Mouse (Mus musculus): Measurements from ENCODE around the gene Ptprz1. TPM values are rescaled to one million over a fixed set of nuclear protein-coding genes. Genes with fewer than 3 reads are reported as not detected.

Ptprz1 gene
- polyA plus RNA-seq, 1 experiment from 2014 or later, result 7.1 TPM

GRCm38 (mm10) chr6:22909257-22909907 lies 34.1 kb downstream of the Ptprz1 start:
- H3K9ac ChIP-seq (ENCODE audit: low read length), result no peak overlapping the region
- WGBS, result 37% methylated on average over 6 of the region's 6 CpGs
- no peak overlapping the region for H3K4me2 ChIP-seq (ENCODE audit: low read depth, low read length)
- H3K4me1 ChIP-seq (ENCODE audit: control insufficient read depth, insufficient read depth, low read length), result no peaks in the 10 kb centered on the region
- H3K36me3 ChIP-seq (ENCODE audit: control insufficient read depth, insufficient read depth, low read length), result no peaks in the 10 kb centered on the region
- no peak overlapping the region for H3K4me3 ChIP-seq (replicated peaks; ENCODE audit: low read length)
- no peaks in the 10 kb centered on the region for H3K9me3 ChIP-seq (replicated peaks; ENCODE audit: control insufficient read depth, low read length)
- H3K27ac ChIP-seq (ENCODE audit: low read length), result no peak overlapping the region
- no peak for ATAC-seq (ENCODE audit: insufficient read depth, low FRiP score)
- H3K27me3 ChIP-seq (ENCODE audit: control insufficient read depth, insufficient read depth, low read length), result no peaks in the 10 kb centered on the region

GRCm38 (mm10) chr6:22909908-22910260 lies 34.6 kb downstream of the Ptprz1 start:
- WGBS, result 52% methylated on average over 4 of the region's 4 CpGs
- H3K9ac ChIP-seq (ENCODE audit: low read length), result no peak overlapping the region
- H3K27me3 ChIP-seq (ENCODE audit: control insufficient read depth, insufficient read depth, low read length), result no peaks in the 10 kb centered on the region
- no peaks in the 10 kb centered on the region for H3K4me1 ChIP-seq (ENCODE audit: control insufficient read depth, insufficient read depth, low read length)
- no peak overlapping the region for H3K27ac ChIP-seq (ENCODE audit: low read length)
- H3K4me2 ChIP-seq (ENCODE audit: low read depth, low read length), result no peak overlapping the region
- no peaks in the 10 kb centered on the region for H3K36me3 ChIP-seq (ENCODE audit: control insufficient read depth, insufficient read depth, low read length)
- no peak overlapping the region for H3K4me3 ChIP-seq (replicated peaks; ENCODE audit: low read length)
- ATAC-seq (ENCODE audit: insufficient read depth, low FRiP score), result no peak
- H3K9me3 ChIP-seq (replicated peaks; ENCODE audit: control insufficient read depth, low read length), result no peaks in the 10 kb centered on the region

- Histone ChIP-seq H3K27ac (ENCODE audit: low read length) (no peak overlapping the region), H3K27me3 (ENCODE audit: control insufficient read depth, insufficient read depth, low read length) (no peaks in the 10 kb centered on the region), H3K4me1 (ENCODE audit: control insufficient read depth, insufficient read depth, low read length) (no peaks in the 10 kb centered on the region), H3K4me3 (replicated peaks; ENCODE audit: low read length) (no peak overlapping the region), H3K36me3 (ENCODE audit: control insufficient read depth, insufficient read depth, low read length) (no peaks in the 10 kb centered on the region), H3K4me2 (ENCODE audit: low read depth, low read length) (no peak overlapping the region), H3K9me3 (replicated peaks; ENCODE audit: control insufficient read depth, low read length) (no peaks in the 10 kb centered on the region), H3K9ac (ENCODE audit: low read length) (no peak overlapping the region)
- no peak for ATAC-seq (ENCODE audit: insufficient read depth, low FRiP score)
- WGBS, result 17% methylated on average over 1 of the region's 1 CpGs
These were observed 47.6 kb downstream of the Ptprz1 start for GRCm38 (mm10) chr6:22922880-22923279.

GRCm38 (mm10) chr6:22932768-22933265 lies 57.5 kb downstream of the Ptprz1 start:
- Histone ChIP-seq H3K4me3 (replicated peaks; ENCODE audit: low read length) (no peak overlapping the region), H3K27ac (ENCODE audit: low read length) (no peak overlapping the region), H3K9ac (ENCODE audit: low read length) (no peak overlapping the region), H3K27me3 (ENCODE audit: control insufficient read depth, insufficient read depth, low read length) (no peaks in the 10 kb centered on the region), H3K4me1 (ENCODE audit: control insufficient read depth, insufficient read depth, low read length) (no peaks in the 10 kb centered on the region), H3K9me3 (replicated peaks; ENCODE audit: control insufficient read depth, low read length) (no peaks in the 10 kb centered on the region), H3K36me3 (ENCODE audit: control insufficient read depth, insufficient read depth, low read length) (no peaks in the 10 kb centered on the region), H3K4me2 (ENCODE audit: low read depth, low read length) (no peak overlapping the region)
- no peak for ATAC-seq (ENCODE audit: insufficient read depth, low FRiP score)
- WGBS, result 82% methylated on average over 2 of the region's 2 CpGs

- H3K9ac ChIP-seq (ENCODE audit: low read length), result no peak overlapping the region
- H3K4me1 ChIP-seq (ENCODE audit: control insufficient read depth, insufficient read depth, low read length), result no peaks in the 10 kb centered on the region
- no peaks in the 10 kb centered on the region for H3K27me3 ChIP-seq (ENCODE audit: control insufficient read depth, insufficient read depth, low read length)
- no peak overlapping the region for H3K27ac ChIP-seq (ENCODE audit: low read length)
- no peak for ATAC-seq (ENCODE audit: insufficient read depth, low FRiP score)
- H3K4me3 ChIP-seq (replicated peaks; ENCODE audit: low read length), result no peak overlapping the region
- 83% methylated on average over 4 of the region's 4 CpGs for WGBS
- H3K4me2 ChIP-seq (ENCODE audit: low read depth, low read length), result no peak overlapping the region
- H3K9me3 ChIP-seq (replicated peaks; ENCODE audit: control insufficient read depth, low read length), result no peaks in the 10 kb centered on the region
- H3K36me3 ChIP-seq (ENCODE audit: control insufficient read depth, insufficient read depth, low read length), result no peaks in the 10 kb centered on the region
These were observed 61.8 kb downstream of the Ptprz1 start for GRCm38 (mm10) chr6:22937126-22937525.

- ATAC-seq (ENCODE audit: insufficient read depth, low FRiP score), result no peak
- no peak overlapping the region for H3K4me2 ChIP-seq (ENCODE audit: low read depth, low read length)
- no peak overlapping the region for H3K9ac ChIP-seq (ENCODE audit: low read length)
- H3K27me3 ChIP-seq (ENCODE audit: control insufficient read depth, insufficient read depth, low read length), result no peaks in the 10 kb centered on the region
- H3K36me3 ChIP-seq (ENCODE audit: control insufficient read depth, insufficient read depth, low read length), result no peaks in the 10 kb centered on the region
- H3K4me3 ChIP-seq (replicated peaks; ENCODE audit: low read length), result no peak overlapping the region
- WGBS, result 70% methylated on average over 5 of the region's 5 CpGs
- H3K4me1 ChIP-seq (ENCODE audit: control insufficient read depth, insufficient read depth, low read length), result no peaks in the 10 kb centered on the region
- H3K27ac ChIP-seq (ENCODE audit: low read length), result no peak overlapping the region
- no peaks in the 10 kb centered on the region for H3K9me3 ChIP-seq (replicated peaks; ENCODE audit: control insufficient read depth, low read length)
These were observed 62.2 kb downstream of the Ptprz1 start for GRCm38 (mm10) chr6:22937526-22937925.

GRCm38 (mm10) chr6:22944191-22944590 lies 68.9 kb downstream of the Ptprz1 start:
- Histone ChIP-seq H3K9me3 (replicated peaks; ENCODE audit: control insufficient read depth, low read length) (no peaks in the 10 kb centered on the region), H3K27me3 (ENCODE audit: control insufficient read depth, insufficient read depth, low read length) (no peaks in the 10 kb centered on the region), H3K9ac (ENCODE audit: low read length) (no peak overlapping the region), H3K4me1 (ENCODE audit: control insufficient read depth, insufficient read depth, low read length) (no peaks in the 10 kb centered on the region), H3K27ac (ENCODE audit: low read length) (no peak overlapping the region), H3K4me3 (replicated peaks; ENCODE audit: low read length) (no peak overlapping the region), H3K36me3 (ENCODE audit: control insufficient read depth, insufficient read depth, low read length) (no peaks in the 10 kb centered on the region), H3K4me2 (ENCODE audit: low read depth, low read length) (no peak overlapping the region)
- ATAC-seq (ENCODE audit: insufficient read depth, low FRiP score), result no peak
- 85% methylated on average over 3 of the region's 3 CpGs for WGBS

GRCm38 (mm10) chr6:22963374-22963773 lies 88.1 kb downstream of the Ptprz1 start:
- H3K27ac ChIP-seq (ENCODE audit: low read length), result no peak overlapping the region
- WGBS, result 91% methylated on average over 3 of the region's 3 CpGs
- H3K9ac ChIP-seq (ENCODE audit: low read length), result no peak overlapping the region
- H3K27me3 ChIP-seq (ENCODE audit: control insufficient read depth, insufficient read depth, low read length), result no peaks in the 10 kb centered on the region
- no peak overlapping the region for H3K4me2 ChIP-seq (ENCODE audit: low read depth, low read length)
- no peaks in the 10 kb centered on the region for H3K9me3 ChIP-seq (replicated peaks; ENCODE audit: control insufficient read depth, low read length)
- no peak overlapping the region for H3K4me3 ChIP-seq (replicated peaks; ENCODE audit: low read length)
- ATAC-seq (ENCODE audit: insufficient read depth, low FRiP score), result no peak
- H3K36me3 ChIP-seq (ENCODE audit: control insufficient read depth, insufficient read depth, low read length), result no peaks in the 10 kb centered on the region
- no peaks in the 10 kb centered on the region for H3K4me1 ChIP-seq (ENCODE audit: control insufficient read depth, insufficient read depth, low read length)

- no peaks in the 10 kb centered on the region for H3K4me1 ChIP-seq (ENCODE audit: control insufficient read depth, insufficient read depth, low read length)
- no peaks in the 10 kb centered on the region for H3K9me3 ChIP-seq (replicated peaks; ENCODE audit: control insufficient read depth, low read length)
- no peak for ATAC-seq (ENCODE audit: insufficient read depth, low FRiP score)
- no peak overlapping the region for H3K9ac ChIP-seq (ENCODE audit: low read length)
- no peak overlapping the region for H3K27ac ChIP-seq (ENCODE audit: low read length)
- no peak overlapping the region for H3K4me3 ChIP-seq (replicated peaks; ENCODE audit: low read length)
- WGBS, result 55% methylated on average over 2 of the region's 2 CpGs
- H3K4me2 ChIP-seq (ENCODE audit: low read depth, low read length), result no peak overlapping the region
- H3K27me3 ChIP-seq (ENCODE audit: control insufficient read depth, insufficient read depth, low read length), result no peaks in the 10 kb centered on the region
- no peaks in the 10 kb centered on the region for H3K36me3 ChIP-seq (ENCODE audit: control insufficient read depth, insufficient read depth, low read length)
These were observed 92.8 kb downstream of the Ptprz1 start for GRCm38 (mm10) chr6:22968073-22968472.

All from stomach, embryonic 16.5 days (tissue).